Mouse (Mus musculus): ENCODE results near the gene Tmed9. TPM values are rescaled to one million over a fixed set of nuclear protein-coding genes. Genes with fewer than 3 reads are reported as not detected.

The Tmed9 gene
- polyA plus RNA-seq (2012; rRNA removed) = 147 and 149 TPM in 2 replicates

DNA sequence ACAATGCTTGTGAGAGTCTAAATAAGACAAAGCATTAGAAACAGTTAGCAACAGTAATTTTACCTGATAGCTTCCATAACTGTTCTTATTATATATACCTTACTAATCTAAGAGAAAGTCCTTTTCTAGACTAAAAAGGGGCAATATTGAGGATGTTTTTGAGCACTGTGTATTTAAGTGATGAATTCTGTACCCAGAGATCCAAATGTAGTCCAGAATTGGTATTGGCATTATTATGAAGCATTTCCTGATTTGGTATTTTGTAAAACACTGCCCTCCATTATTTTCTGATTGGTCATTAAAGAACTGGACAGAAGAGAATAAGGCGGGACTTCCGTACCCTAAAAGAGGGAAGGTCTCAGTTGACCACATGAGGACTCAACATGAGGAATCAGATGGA is at the start of gene Tmed9:
TSS of gene Tmed9 (plus strand) at position 301 of the 400 bp plus-strand sequence.

DNA sequence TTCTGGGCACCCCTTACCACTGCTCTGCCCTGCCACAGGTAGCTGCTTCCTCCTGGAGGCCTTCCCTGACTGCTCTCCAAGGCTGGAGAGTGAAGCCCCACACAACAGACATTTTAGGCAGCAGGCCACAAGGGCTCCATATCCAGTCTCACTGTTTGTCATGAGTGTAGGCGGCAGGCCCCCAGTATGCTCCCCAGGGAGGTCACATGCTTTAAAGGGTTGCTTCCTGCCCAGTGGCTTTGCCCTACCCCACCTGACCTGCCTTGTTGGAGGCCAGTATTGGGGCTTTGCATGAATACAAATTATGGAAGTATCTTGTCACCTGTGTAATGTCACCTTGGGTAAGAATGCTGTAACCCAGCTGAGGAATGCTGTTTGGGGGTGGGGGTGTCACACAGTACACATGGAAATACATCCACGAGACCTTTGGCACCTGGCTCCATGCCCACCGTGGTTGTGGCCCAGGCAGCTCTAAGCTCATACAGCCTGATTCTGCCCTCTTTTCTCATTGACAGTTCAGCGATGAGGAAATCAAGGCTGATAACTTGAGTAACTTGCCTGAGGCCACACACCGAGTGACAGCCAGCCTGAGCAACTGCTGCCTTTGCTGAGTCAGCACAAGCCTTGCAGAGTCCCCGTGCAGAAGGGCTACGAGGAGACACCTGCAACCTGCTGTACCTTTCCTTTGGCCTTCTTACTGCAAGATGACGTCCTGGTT is 44.2 kb upstream of the Tmed9 start, which contains the start of gene Dok3:
TSS of gene Dok3 (minus strand) at position 99 of the 718 bp plus-strand sequence.

DNA sequence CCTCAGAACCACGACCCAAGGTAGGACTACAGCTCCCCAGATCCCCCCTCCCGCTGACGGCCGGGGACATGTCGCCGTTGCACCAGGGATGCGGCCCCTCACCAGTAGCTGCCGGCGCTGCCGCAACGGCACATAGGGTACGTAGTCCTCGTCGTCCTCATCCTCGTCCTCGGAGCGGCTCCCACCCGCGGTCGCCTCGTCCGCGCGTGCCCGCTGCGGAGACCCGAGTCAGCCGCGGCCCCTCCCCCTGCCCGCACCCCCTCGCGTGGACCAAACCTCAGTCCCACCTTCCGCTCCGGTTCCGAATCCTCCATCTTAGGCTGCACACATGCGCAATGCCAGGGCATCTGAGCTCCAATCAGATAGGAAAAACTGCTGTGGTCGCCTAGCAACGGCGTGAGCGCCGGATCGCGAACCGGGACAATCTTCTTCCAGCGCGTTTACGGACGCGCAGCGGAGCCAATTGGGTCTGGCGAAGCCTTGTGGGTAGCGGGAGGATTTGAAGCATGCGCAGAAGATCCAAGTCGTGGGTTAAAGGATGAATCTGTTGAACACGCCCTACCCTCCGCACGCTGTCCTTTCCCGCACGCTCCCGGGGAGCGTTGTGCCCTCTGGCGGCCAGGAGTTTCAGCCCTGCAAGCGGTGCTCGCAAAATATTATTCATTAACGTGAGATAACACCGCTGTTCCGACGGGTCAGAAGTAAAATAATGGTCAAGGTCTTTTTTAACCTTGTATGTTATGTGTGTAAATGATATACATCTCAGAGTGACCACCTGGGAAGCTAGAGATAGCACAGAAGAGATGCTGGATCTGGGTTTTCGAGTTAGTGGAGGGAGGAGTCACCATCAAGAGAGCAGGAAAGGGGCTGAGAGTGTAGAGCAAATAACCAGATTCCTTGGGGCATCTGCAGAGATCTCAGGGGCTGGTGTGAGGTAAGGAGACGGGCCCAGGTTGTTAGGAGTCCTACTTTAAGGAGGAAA is 37.0 kb upstream of the Tmed9 start, which contains the start of gene Ddx41:
TSS of gene Ddx41 (minus strand) at position 465 of the 982 bp plus-strand sequence.

GRCm38 (mm10) chr13:55571027-55571751 is 2.3 kb upstream of the Tmed9 start, which contains the start of gene Fam193b:
TSS of gene Fam193b (minus strand) at chr13:55571120.

GRCm38 (mm10) chr13:55599566-55600540 is 26.3 kb downstream of the Tmed9 start, which contains the start of gene B4galt7:
TSS of gene B4galt7 (plus strand) at chr13:55599896.

GRCm38 (mm10) chr13:55622649-55623541 is 49.4 kb downstream of the Tmed9 start, which contains the start of gene Caml:
TSS of gene Caml (plus strand) at chr13:55623005.

DNA sequence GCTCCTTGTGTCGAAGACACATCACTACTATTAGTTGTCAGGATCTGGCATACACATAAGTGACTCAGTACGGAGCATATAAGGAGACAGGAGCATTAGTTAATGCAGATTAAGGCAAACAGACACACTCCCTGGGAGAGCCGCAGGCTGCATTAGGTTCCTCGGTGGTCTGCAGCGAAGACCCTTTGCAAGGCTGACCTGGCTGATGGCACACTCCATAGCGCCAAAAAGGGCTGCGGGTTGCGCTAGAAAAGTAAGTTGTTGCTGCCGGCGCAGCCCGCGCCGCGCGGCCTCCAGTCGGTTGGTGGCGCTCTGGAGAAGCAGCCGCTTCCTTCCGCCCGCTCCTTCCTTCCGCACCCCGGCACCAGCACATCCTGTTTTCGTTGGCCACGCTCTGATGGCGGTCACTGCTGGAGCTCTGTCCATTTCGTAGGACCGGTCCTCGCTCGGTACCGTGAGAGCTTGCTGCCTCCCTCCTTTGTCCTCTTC is 61.2 kb downstream of the Tmed9 start, which contains the start of gene Ddx46:
TSS of gene Ddx46 (plus strand) at position 389 of the 489 bp plus-strand sequence.

Other genes starting within 250 kb of the Tmed9 start
- 38.5 and 43.5 TPM in 2 replicates for gene Mxd3, start 243.9 kb upstream of the Tmed9 start, polyA plus RNA-seq (2012; rRNA removed)
- gene Lman2, start 210.9 kb upstream of the Tmed9 start, polyA plus RNA-seq (2012; rRNA removed) = 69.7 and 78.2 TPM in 2 replicates
- gene Rgs14, start 204.0 kb upstream of the Tmed9 start, polyA plus RNA-seq (2012; rRNA removed) = 0.42 and 0.62 TPM in 2 replicates
- 0.12 TPM in 1 of 2 replicates, not detected in the other for gene Slc34a1, start 175.5 kb upstream of the Tmed9 start, polyA plus RNA-seq (2012; rRNA removed)
- not detected in 2 replicates for gene Pfn3, start 158.5 kb upstream of the Tmed9 start, polyA plus RNA-seq (2012; rRNA removed)
- 1.5 and 2.4 TPM in 2 replicates for gene F12, start 146.9 kb upstream of the Tmed9 start, polyA plus RNA-seq (2012; rRNA removed)
- gene Grk6, start 128.7 kb upstream of the Tmed9 start, polyA plus RNA-seq (2012; rRNA removed) = 81.0 and 83.8 TPM in 2 replicates
- 18.6 and 23.3 TPM in 2 replicates for gene Prr7, start 109.5 kb upstream of the Tmed9 start, polyA plus RNA-seq (2012; rRNA removed)
- gene Dbn1, start 85.6 kb upstream of the Tmed9 start, polyA plus RNA-seq (2012; rRNA removed) = 432 and 1,182 TPM in 2 replicates
- gene Pdlim7, start 60.1 kb upstream of the Tmed9 start, polyA plus RNA-seq (2012; rRNA removed) = 75.3 and 103 TPM in 2 replicates
- 8.2 and 15.0 TPM in 2 replicates for gene Dok3, start 44.4 kb upstream of the Tmed9 start, polyA plus RNA-seq (2012; rRNA removed)
- 100 and 105 TPM in 2 replicates for gene Ddx41, start 37.1 kb upstream of the Tmed9 start, polyA plus RNA-seq (2012; rRNA removed)
- 137 and 175 TPM in 2 replicates for gene Fam193b, start 2.6 kb upstream of the Tmed9 start, polyA plus RNA-seq (2012; rRNA removed)
- gene B4galt7, start 26.2 kb downstream of the Tmed9 start, polyA plus RNA-seq (2012; rRNA removed) = 27.5 and 30.1 TPM in 2 replicates
- 70.0 and 78.8 TPM in 2 replicates for gene Caml, start 49.3 kb downstream of the Tmed9 start, polyA plus RNA-seq (2012; rRNA removed)
- 67.7 and 99.4 TPM in 2 replicates for gene Ddx46, start 61.3 kb downstream of the Tmed9 start, polyA plus RNA-seq (2012; rRNA removed)
- 51.4 and 83.6 TPM in 2 replicates for gene B230219D22Rik, start 119.4 kb downstream of the Tmed9 start, polyA plus RNA-seq (2012; rRNA removed)
- gene Txndc15, start 140.9 kb downstream of the Tmed9 start, polyA plus RNA-seq (2012; rRNA removed) = 51.8 and 54.3 TPM in 2 replicates
- gene Pcbd2, start 153.6 kb downstream of the Tmed9 start, polyA plus RNA-seq (2012; rRNA removed) = 38.8 and 48.8 TPM in 2 replicates
- gene Catsper3, start 210.8 kb downstream of the Tmed9 start, polyA plus RNA-seq (2012; rRNA removed) = 0.10 and 0.12 TPM in 2 replicates

Measured in central nervous system, embryonic 11.5 days (tissue).